Mouse (Mus musculus): ENCODE measurements at regions not wholly inside any gene's neighbourhood (a gene's known extent, or its start where the extent isn't known, plus 50 kb on each side); places are given as distances from the start of the nearest gene placed in this dataset.
"Not testable (repeated sequence)": the region's sequence is repeated elsewhere in the genome, so short reads cannot be mapped to it uniquely, and the experiment has no call there.

GRCm38 (mm10) chr16:31551416-31552151, 111.7 kb upstream of the Dlg1 start:
- Histone ChIP-seq H3K36me3 (replicated peaks; ENCODE audit: low read length) (no peaks in the 10 kb centered on the region), H3K4me1 (no peaks in the 10 kb centered on the region), H3K27me3 (replicated peaks) (peaks cover 41% of the 10 kb centered on the region), H3K9me3 (peaks cover 18% of the 10 kb centered on the region), H3K4me3 (replicated peaks) (no peak overlapping the region)
- TF ChIP-seq GATA1 (IDR thresholded peaks at IDR 0.05; ENCODE audit: borderline replicate concordance, low read length) (no peak), FLI1 (IDR thresholded peaks at IDR 0.05; ENCODE audit: low read length) (no peak)

- peaks cover 27% of the 10 kb centered on the region for H3K9me3 ChIP-seq
- H3K4me1 ChIP-seq = no peaks in the 10 kb centered on the region
- H3K27me3 ChIP-seq (replicated peaks) = peaks cover 28% of the 10 kb centered on the region
- TF ChIP-seq GATA1 (IDR thresholded peaks at IDR 0.05; ENCODE audit: borderline replicate concordance, low read length) = no peak
- no peak for TF ChIP-seq FLI1 (IDR thresholded peaks at IDR 0.05; ENCODE audit: low read length)
- no peaks in the 10 kb centered on the region for H3K36me3 ChIP-seq (replicated peaks; ENCODE audit: low read length)
- no peak overlapping the region for H3K4me3 ChIP-seq (replicated peaks)
Measured at GRCm38 (mm10) chr16:31553361-31554146, 109.7 kb upstream of the Dlg1 start.

GRCm38 (mm10) chr16:31560426-31560825, 102.8 kb upstream of the Dlg1 start:
- H3K27me3 ChIP-seq (replicated peaks) = peaks cover 14% of the 10 kb centered on the region
- no peaks in the 10 kb centered on the region for H3K36me3 ChIP-seq (replicated peaks; ENCODE audit: low read length)
- H3K9me3 ChIP-seq = peaks cover 20% of the 10 kb centered on the region
- TF ChIP-seq FLI1 (IDR thresholded peaks at IDR 0.05; ENCODE audit: low read length) (no peak), GATA1 (IDR thresholded peaks at IDR 0.05; ENCODE audit: borderline replicate concordance, low read length) (no peak)
- H3K4me1 ChIP-seq = no peaks in the 10 kb centered on the region
- no peak overlapping the region for H3K4me3 ChIP-seq (replicated peaks)

GRCm38 (mm10) chr16:31564926-31565325, 98.3 kb upstream of the Dlg1 start:
- Histone ChIP-seq H3K4me3 (replicated peaks) (no peak overlapping the region), H3K36me3 (replicated peaks; ENCODE audit: low read length) (no peaks in the 10 kb centered on the region), H3K4me1 (no peaks in the 10 kb centered on the region), H3K27me3 (replicated peaks) (peaks cover 18% of the 10 kb centered on the region), H3K9me3 (peaks cover 6% of the 10 kb centered on the region; the same call in 1 of the 2 replicates)
- TF ChIP-seq GATA1 (IDR thresholded peaks at IDR 0.05; ENCODE audit: borderline replicate concordance, low read length) = no peak
- TF ChIP-seq FLI1 (IDR thresholded peaks at IDR 0.05; ENCODE audit: low read length) = no peak

GRCm38 (mm10) chr16:31568316-31568715, 94.9 kb upstream of the Dlg1 start:
- no peak overlapping the region for H3K4me3 ChIP-seq (replicated peaks)
- H3K27me3 ChIP-seq (replicated peaks) = peaks cover 18% of the 10 kb centered on the region
- TF ChIP-seq GATA1 (IDR thresholded peaks at IDR 0.05; ENCODE audit: borderline replicate concordance, low read length) = no peak
- no peak for TF ChIP-seq FLI1 (IDR thresholded peaks at IDR 0.05; ENCODE audit: low read length)
- peaks cover 25% of the 10 kb centered on the region for H3K9me3 ChIP-seq
- H3K4me1 ChIP-seq = no peaks in the 10 kb centered on the region
- no peaks in the 10 kb centered on the region for H3K36me3 ChIP-seq (replicated peaks; ENCODE audit: low read length)

GRCm38 (mm10) chr16:31569871-31570270, 93.4 kb upstream of the Dlg1 start:
- Histone ChIP-seq H3K36me3 (replicated peaks; ENCODE audit: low read length) (no peaks in the 10 kb centered on the region), H3K27me3 (replicated peaks) (peaks cover 26% of the 10 kb centered on the region), H3K4me1 (no peaks in the 10 kb centered on the region), H3K9me3 (peaks cover 25% of the 10 kb centered on the region), H3K4me3 (replicated peaks) (no peak overlapping the region)
- no peak for TF ChIP-seq GATA1 (IDR thresholded peaks at IDR 0.05; ENCODE audit: borderline replicate concordance, low read length)
- TF ChIP-seq FLI1 (IDR thresholded peaks at IDR 0.05; ENCODE audit: low read length) = no peak

- H3K27me3 ChIP-seq (replicated peaks) = peaks cover 28% of the 10 kb centered on the region
- no peak for TF ChIP-seq FLI1 (IDR thresholded peaks at IDR 0.05; ENCODE audit: low read length)
- TF ChIP-seq GATA1 (IDR thresholded peaks at IDR 0.05; ENCODE audit: borderline replicate concordance, low read length) = no peak
- no peaks in the 10 kb centered on the region for H3K36me3 ChIP-seq (replicated peaks; ENCODE audit: low read length)
- H3K4me1 ChIP-seq = no peaks in the 10 kb centered on the region
- peaks cover 25% of the 10 kb centered on the region for H3K9me3 ChIP-seq
- no peak overlapping the region for H3K4me3 ChIP-seq (replicated peaks)
Measured at GRCm38 (mm10) chr16:31570311-31571139, 92.7 kb upstream of the Dlg1 start.

GRCm38 (mm10) chr16:31573833-31574232, 89.4 kb upstream of the Dlg1 start:
- H3K4me1 ChIP-seq; H3K36me3 ChIP-seq (replicated peaks; ENCODE audit: low read length): not testable (repeated sequence)

GRCm38 (mm10) chr16:31575646-31576045, 87.6 kb upstream of the Dlg1 start:
- H3K4me3 ChIP-seq (replicated peaks); H3K4me1 ChIP-seq; H3K36me3 ChIP-seq (replicated peaks; ENCODE audit: low read length): not testable (repeated sequence)
- peaks cover 26% of the 10 kb centered on the region for H3K27me3 ChIP-seq (replicated peaks)
- peaks cover 19% of the 10 kb centered on the region for H3K9me3 ChIP-seq

More at GRCm38 (mm10) chr16:31573833-31574232, 89.4 kb upstream of the Dlg1 start:
- H3K4me3 ChIP-seq (replicated peaks) = not testable (repeated sequence)
- Histone ChIP-seq H3K9me3 (peaks cover 19% of the 10 kb centered on the region), H3K27me3 (replicated peaks) (peaks cover 23% of the 10 kb centered on the region)

- H3K36me3 ChIP-seq (replicated peaks; ENCODE audit: low read length) = no peaks in the 10 kb centered on the region
- no peaks in the 10 kb centered on the region for H3K4me1 ChIP-seq
- H3K9me3 ChIP-seq = peaks cover 12% of the 10 kb centered on the region
- H3K27me3 ChIP-seq (replicated peaks) = peaks cover 28% of the 10 kb centered on the region
- no peak for TF ChIP-seq FLI1 (IDR thresholded peaks at IDR 0.05; ENCODE audit: low read length)
- TF ChIP-seq GATA1 (IDR thresholded peaks at IDR 0.05; ENCODE audit: borderline replicate concordance, low read length) = no peak
- H3K4me3 ChIP-seq (replicated peaks) = no peak overlapping the region
Measured at GRCm38 (mm10) chr16:31576422-31576821, 86.8 kb upstream of the Dlg1 start.
